Comparison of ENCODE assay signal across 20 mouse cellular contexts in the genomic region with DNA sequence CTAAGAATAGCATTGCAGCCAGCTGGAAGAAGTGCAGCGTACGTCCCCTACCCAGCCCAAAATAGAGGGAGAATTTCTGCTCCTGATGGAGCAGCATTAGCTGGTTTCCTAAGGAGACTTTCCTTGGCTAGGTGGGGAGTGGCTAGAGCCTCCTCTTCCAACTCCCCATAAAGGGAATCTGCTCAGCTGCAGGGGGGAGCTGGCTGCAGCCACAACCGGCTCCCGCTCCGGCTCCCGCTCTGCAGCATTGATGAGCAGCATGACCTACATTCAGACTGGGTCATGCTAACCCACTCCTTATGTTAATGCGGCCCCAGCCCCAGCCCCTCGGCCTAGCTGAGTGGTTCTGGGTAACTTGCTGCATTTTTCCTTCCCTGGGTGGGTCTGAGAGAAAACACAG. TPM values are rescaled to one million over a fixed set of nuclear protein-coding genes. Genes with fewer than 3 reads are reported as not detected.
DNase-seq lines count a peak whose midpoint lies in the region; ATAC-seq lines count a peak whose summit lies in the region.
"Had no signal": no experiment of that assay in that cellular context is flagged by ENCODE, and none has a peak within 500 bp of the region (broad histone marks: within the 10 kb centered on the region; RNA-seq: fewer than 3 reads in every experiment).

No protein-coding gene starts in this region.

- H3K4me2 ChIP-seq in forebrain, embryonic 14.5 days (ENCODE audit: low read length), result no peak overlapping the region
- no peak overlapping the region for H3K4me2 ChIP-seq in midbrain, embryonic 13.5 days (replicated peaks)

- H3K27me3 ChIP-seq in forebrain, embryonic 14.5 days (replicated peaks; ENCODE audit: control insufficient read depth, insufficient read depth, low read length), result no peaks in the 10 kb centered on the region
- H3K27me3 ChIP-seq in midbrain, embryonic 13.5 days, result no peaks in the 10 kb centered on the region
- H3K27me3 ChIP-seq: Patski had no signal

- peak; percentile 70 for ATAC-seq in frontal cortex, adult (ENCODE audit: low TSS enrichment)
- peak; percentile 40; the same call in 1 of the 2 replicates for ATAC-seq in forebrain, embryonic 14.5 days
- ATAC-seq in midbrain, embryonic 13.5 days, result 0 out of 2 replicates have a peak, but pooled peaks have one; percentile 46
- no peak for ATAC-seq in erythroid progenitor cell, adult 5-6 weeks (replicated peaks; ENCODE audit: low FRiP score, poor library complexity, severe bottlenecking)
- ATAC-seq: intestine, postnatal 0 days; liver, postnatal 0 days; Patski had no signal

- no peaks in the 10 kb centered on the region for H3K4me1 ChIP-seq in forebrain, embryonic 14.5 days (ENCODE audit: control insufficient read depth, insufficient read depth, low read length)
- peaks cover 17% of the 10 kb centered on the region for H3K4me1 ChIP-seq in midbrain, embryonic 13.5 days (replicated peaks)

- H3K4me3 ChIP-seq in forebrain, embryonic 14.5 days (ENCODE audit: low read depth, low read length), result no peak overlapping the region
- H3K4me3 ChIP-seq in midbrain, embryonic 13.5 days (replicated peaks), result no peak overlapping the region

- no peaks in the 10 kb centered on the region for H3K9me3 ChIP-seq in forebrain, embryonic 14.5 days (replicated peaks; ENCODE audit: control insufficient read depth, low read length)
- H3K9me3 ChIP-seq in midbrain, embryonic 13.5 days, result no peaks in the 10 kb centered on the region

- H3K9ac ChIP-seq in forebrain, embryonic 14.5 days (ENCODE audit: low read length), result no peak overlapping the region
- no peak overlapping the region for H3K9ac ChIP-seq in midbrain, embryonic 13.5 days (replicated peaks)
- H3K9ac ChIP-seq: liver, postnatal 0 days had no signal

- 74% methylated on average over 8 of the region's 8 CpGs for WGBS in forebrain, embryonic 14.5 days
- WGBS in midbrain, embryonic 13.5 days, result 58% methylated on average over 8 of the region's 8 CpGs

- H3K36me3 ChIP-seq in forebrain, embryonic 14.5 days (ENCODE audit: control insufficient read depth, insufficient read depth, low read length), result peaks cover 81% of the 10 kb centered on the region
- peaks cover 91% of the 10 kb centered on the region for H3K36me3 ChIP-seq in midbrain, embryonic 13.5 days

- H3K27ac ChIP-seq in forebrain, embryonic 14.5 days (ENCODE audit: low read depth, low read length), result no peak overlapping the region
- peak overlapping the region; percentile 74 for H3K27ac ChIP-seq in midbrain, embryonic 13.5 days

- no peak for DNase-seq in frontal cortex, postnatal 25 days (ENCODE audit: low spot score in 2 of 2)
- DNase-seq in ZHBTc4 (ENCODE audit: low read depth, low spot score), result peak; percentile 25
- DNase-seq in forebrain, embryonic 14.5 days (ENCODE audit: low spot score), result no peak
- no peak for DNase-seq in spleen, postnatal 36 days (ENCODE audit: low spot score in 2 of 2)
- no peak for DNase-seq in gastrocnemius, adult 18-20 months (ENCODE audit: low spot score)
- DNase-seq: adrenal gland, adult 8-10 months; gastrocnemius, postnatal 10 days; liver, postnatal 0 days; right cerebral cortex, postnatal 4 days had no signal

RNA-seq across cellular contexts. Expression of a gene that starts 27.4 kb away (rescaled TPM):
- 94.0 and 95.6 TPM in 2 replicates for polyA plus RNA-seq in forebrain, embryonic 14.5 days (2014; fragmentation: Nextera tagmentation; extraction: Ambion mirVana)
- polyA plus RNA-seq in midbrain, embryonic 13.5 days (2015; fragmentation: Nextera tagmentation; extraction: Ambion mirVana), result 72.8 and 84.9 TPM in 2 replicates
- 10 to 100 TPM; 79.4 to 83.1 TPM for total RNA-seq in gastrocnemius, adult 18-20 months (2021)
- total RNA-seq in erythroid progenitor cell, adult 5-6 weeks (2015; ENCODE audit: low replicate concordance), result 13.4 and 24.9 TPM in 2 replicates
- 11.0 and 14.3 TPM in 2 replicates for total RNA-seq in erythroid progenitor cell, adult 5-6 weeks (2017; ENCODE audit: low replicate concordance)

RNA-seq across cellular contexts. Expression of a gene that starts 27.5 kb away (rescaled TPM):
- 3.6 and 4.1 TPM in 2 replicates for polyA plus RNA-seq in forebrain, embryonic 14.5 days (2014; fragmentation: Nextera tagmentation; extraction: Ambion mirVana)
- 3.5 and 4.2 TPM in 2 replicates for polyA plus RNA-seq in midbrain, embryonic 13.5 days (2015; fragmentation: Nextera tagmentation; extraction: Ambion mirVana)
- 10 to 100 TPM; 15.0 to 18.4 TPM for total RNA-seq in gastrocnemius, adult 18-20 months (2021)
- total RNA-seq in erythroid progenitor cell, adult 5-6 weeks (2015; ENCODE audit: low replicate concordance), result 0.36 TPM in 1 of 2 replicates, not detected in the other
- total RNA-seq in erythroid progenitor cell, adult 5-6 weeks (2017; ENCODE audit: low replicate concordance), result 0.15 TPM in 1 of 2 replicates, not detected in the other

RNA-seq across cellular contexts. Expression of a gene that starts 57.4 kb away (rescaled TPM):
- polyA plus RNA-seq in forebrain, embryonic 14.5 days (2014; fragmentation: Nextera tagmentation; extraction: Ambion mirVana), result not detected in 2 replicates
- not detected in 2 replicates for polyA plus RNA-seq in midbrain, embryonic 13.5 days (2015; fragmentation: Nextera tagmentation; extraction: Ambion mirVana)
- total RNA-seq in gastrocnemius, adult 18-20 months (2021), result not detected
- not detected in 2 replicates for total RNA-seq in erythroid progenitor cell, adult 5-6 weeks (2015; ENCODE audit: low replicate concordance)
- total RNA-seq in erythroid progenitor cell, adult 5-6 weeks (2017; ENCODE audit: low replicate concordance), result not detected in 2 replicates
- total RNA-seq: gastrocnemius, postnatal 10 days; megakaryocyte progenitor cell, adult 5-6 weeks had no signal
- polyA plus RNA-seq: heart, embryonic 14.5 days; intestine, postnatal 0 days; large intestine, adult 2 months; limb, embryonic 11.5 days; liver, postnatal 0 days; neural tube, embryonic 14.5 days; Patski; stomach, embryonic 16.5 days had no signal

Comparison
In these comparisons a context has a peak if more than half of its experiments do, and no peak if none do; other contexts are left out.
1. RNA of a gene that starts 27.5 kb away (total RNA-seq): 15.0 to 18.4 TPM in gastrocnemius, adult 18-20 months; 0.15 to 0.36 TPM in erythroid progenitor cell, adult 5-6 weeks; every median in the first group is over 10 times any median in the second.